In genomic region chr3:25724111-25724510, GRCm38 (mm10) we compare ENCODE assay signal across 31 mouse cellular contexts.
"Had no signal": no experiment of that assay in that cellular context is flagged by ENCODE, and none has a peak within 500 bp of the region (broad histone marks: within the 10 kb centered on the region; RNA-seq: fewer than 3 reads in every experiment).

No protein-coding gene starts in this region.

- H3K4me1 ChIP-seq: heart, embryonic 10.5 days; heart, embryonic 12.5 days; heart, embryonic 13.5 days; heart, embryonic 15.5 days; hindbrain, embryonic 10.5 days; hindbrain, embryonic 12.5 days; hindbrain, embryonic 13.5 days; hindbrain, embryonic 15.5 days; intestine, embryonic 15.5 days; kidney, embryonic 15.5 days had no signal

- H3K4me3 ChIP-seq: heart, embryonic 10.5 days; heart, embryonic 12.5 days; heart, embryonic 13.5 days; heart, embryonic 15.5 days; hindbrain, embryonic 10.5 days; hindbrain, embryonic 12.5 days; hindbrain, embryonic 13.5 days; hindbrain, embryonic 15.5 days; intestine, embryonic 15.5 days; kidney, embryonic 15.5 days; layer of hippocampus, adult 2 months; left cerebral cortex, adult 2 months had no signal

- H3K36me3 ChIP-seq: heart, embryonic 10.5 days; heart, embryonic 12.5 days; heart, embryonic 13.5 days; heart, embryonic 15.5 days; hindbrain, embryonic 10.5 days; hindbrain, embryonic 12.5 days; hindbrain, embryonic 13.5 days; hindbrain, embryonic 15.5 days; intestine, embryonic 15.5 days; kidney, embryonic 15.5 days had no signal

- H3K27ac ChIP-seq: heart, embryonic 10.5 days; heart, embryonic 13.5 days; heart, embryonic 15.5 days; hindbrain, embryonic 10.5 days; hindbrain, embryonic 12.5 days; hindbrain, embryonic 13.5 days; hindbrain, embryonic 14.5 days; hindbrain, embryonic 15.5 days; hindbrain, postnatal 0 days; intestine, embryonic 15.5 days; kidney, embryonic 15.5 days; kidney, postnatal 0 days; layer of hippocampus, adult 2 months; left cerebral cortex, adult 2 months had no signal

- DNase-seq: heart, postnatal 10 days; heart, postnatal 14 days; heart, postnatal 36 days; heart, postnatal 4 days; kidney, adult 11 months; kidney, adult 18-20 months; kidney, adult 2 months; kidney, adult 8-10 months; kidney, adult 9 months; kidney, postnatal 10 days; kidney, postnatal 14 days; kidney, postnatal 25 days; kidney, postnatal 36 days; kidney, postnatal 4 days; layer of hippocampus, adult 9-11 months; layer of hippocampus, postnatal 36 days had no signal

- H3K27me3 ChIP-seq: heart, embryonic 12.5 days; heart, embryonic 13.5 days; heart, embryonic 15.5 days; hindbrain, embryonic 12.5 days; hindbrain, embryonic 13.5 days; hindbrain, embryonic 15.5 days; intestine, embryonic 15.5 days; kidney, embryonic 15.5 days had no signal

- H3K9ac ChIP-seq: heart, embryonic 12.5 days; heart, embryonic 13.5 days; heart, embryonic 15.5 days; hindbrain, embryonic 12.5 days; hindbrain, embryonic 13.5 days; hindbrain, embryonic 14.5 days; hindbrain, embryonic 15.5 days; intestine, embryonic 15.5 days; kidney, embryonic 15.5 days had no signal

- H3K9me3 ChIP-seq: heart, embryonic 10.5 days; heart, embryonic 12.5 days; heart, embryonic 13.5 days; heart, embryonic 15.5 days; hindbrain, embryonic 10.5 days; hindbrain, embryonic 12.5 days; hindbrain, embryonic 13.5 days; hindbrain, embryonic 15.5 days; intestine, embryonic 15.5 days; kidney, embryonic 15.5 days had no signal
